Mouse (Mus musculus) spleen, embryonic (tissue): ENCODE measurements around the gene Asl.

ENCODE experiments used
- CTCF ChIA-PET: fragments of 350-600 bp; sonication (Branson Sonifier 250); formaldehyde crosslinking; loops from one replicate; lab custom pipeline; 2022; lab: Charles Lee

The Asl gene

GRCm38 (mm10) chr5:130029142-130029897, at the start of gene Asl, which contains the start of gene Crcp:
TSS of gene Asl (minus strand) at chr5:130029247.
TSS of gene Crcp (plus strand) at chr5:130029290.
- CTCF ChIA-PET = interaction anchor here (0.5 kb wide), 1 partner anchor 295 kb away, joined by 3 read pairs; no protein-coding TSS in a partner anchor

GRCm38 (mm10) chr5:130078834-130079156, 49.7 kb upstream of the Asl start:
- CTCF ChIA-PET = interaction anchor here (0.7 kb wide), 1 partner anchor 22 kb away, joined by 5 read pairs; no protein-coding TSS in a partner anchor

DNA sequence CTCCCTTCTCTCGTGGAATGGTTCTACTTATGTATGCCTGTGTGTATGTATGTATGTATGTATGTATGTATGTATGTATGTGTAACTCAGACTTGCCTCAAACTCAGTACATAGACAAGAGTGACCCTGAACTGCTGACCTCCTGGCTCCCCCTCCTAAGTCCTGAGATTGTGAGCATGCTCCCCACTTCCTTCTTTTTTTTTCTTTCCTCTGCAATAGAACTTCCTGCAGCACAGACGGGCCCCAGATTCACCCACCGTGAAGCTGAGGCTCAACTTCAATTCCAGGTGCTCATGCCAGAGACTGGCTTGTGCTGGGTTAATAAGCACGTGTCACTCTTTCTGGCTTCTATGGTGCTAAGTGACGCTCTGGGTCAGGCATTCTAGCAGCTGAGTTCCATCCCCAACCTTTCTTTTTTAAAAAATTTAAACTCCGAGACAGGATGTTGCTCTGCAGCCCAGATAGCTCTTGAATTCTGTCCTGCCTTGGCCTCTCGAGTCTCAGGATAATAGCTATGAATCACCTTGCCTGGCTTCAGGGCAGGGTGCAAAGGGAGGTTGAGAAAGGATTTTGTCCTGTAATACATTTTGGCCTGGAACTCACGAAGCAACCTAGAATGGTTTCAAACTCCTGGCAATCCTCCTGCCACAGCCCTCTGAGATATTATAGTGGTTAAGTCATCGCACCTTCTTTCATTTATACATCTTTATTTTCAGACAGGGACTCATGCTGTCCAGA, 49.2 kb upstream of the Asl start:
- CTCF ChIA-PET = interaction anchor here (0.5 to 0.7 kb wide), 2 partner anchors 22 to 220 kb away, joined by 3 to 5 read pairs; no protein-coding TSS in a partner anchor

- CTCF ChIA-PET = no interaction called here
These were observed 47.3 kb upstream of the Asl start for GRCm38 (mm10) chr5:130076396-130076795.

DNA sequence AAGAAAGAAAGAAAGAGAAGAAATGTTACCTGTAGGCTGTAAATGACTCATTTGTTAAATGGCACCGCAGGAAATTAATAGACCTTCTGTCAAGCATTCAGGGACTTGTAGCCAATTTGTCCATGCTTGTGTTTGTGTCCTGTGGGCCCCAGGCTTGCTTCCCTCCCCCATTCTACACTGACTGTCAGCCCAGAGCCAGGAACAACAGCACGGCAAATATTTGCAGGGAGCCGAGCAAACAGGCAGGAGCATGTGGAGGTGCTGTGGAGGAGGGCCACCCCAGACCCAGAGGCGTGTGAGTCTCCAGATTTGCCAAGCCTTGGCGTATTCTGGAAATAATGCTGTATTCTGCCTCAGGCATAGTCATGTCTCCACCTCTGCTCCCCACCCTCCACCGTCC, 45.4 kb upstream of the Asl start:
- CTCF ChIA-PET = no interaction called here

GRCm38 (mm10) chr5:130073026-130073425, 44.0 kb upstream of the Asl start, which contains the start of gene Tpst1:
TSS of gene Tpst1 (plus strand) at chr5:130073326.
- CTCF ChIA-PET = interaction anchor here (0.7 kb wide), 1 partner anchor 53 kb away, joined by 4 read pairs; no protein-coding TSS in a partner anchor

DNA sequence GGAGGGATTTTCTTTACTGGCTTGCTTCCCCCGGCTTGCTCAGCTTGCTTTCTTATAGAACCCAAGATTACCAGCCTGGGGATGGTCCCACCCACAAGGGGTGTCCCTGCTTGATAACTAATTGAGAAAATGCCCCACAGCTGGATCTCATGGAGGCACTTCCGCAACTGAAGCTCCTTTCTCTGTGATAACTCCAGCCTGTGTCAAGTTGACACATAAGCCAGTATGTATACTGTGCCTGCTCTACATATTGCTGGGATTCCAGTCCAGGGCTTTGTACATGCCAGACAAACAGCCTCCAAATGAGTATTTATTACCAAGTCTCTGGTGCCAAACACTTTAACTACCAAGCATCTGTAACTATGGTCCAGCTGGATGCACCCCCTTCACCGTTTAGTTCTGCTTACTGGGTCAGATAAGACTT, 38.8 kb upstream of the Asl start:
- CTCF ChIA-PET = no interaction called here

- CTCF ChIA-PET = interaction anchor here (1.1 kb wide), 1 partner anchor 16 kb away, joined by 3 read pairs; no protein-coding TSS in a partner anchor
These were observed 36.5 kb upstream of the Asl start for GRCm38 (mm10) chr5:130065579-130065978.

DNA sequence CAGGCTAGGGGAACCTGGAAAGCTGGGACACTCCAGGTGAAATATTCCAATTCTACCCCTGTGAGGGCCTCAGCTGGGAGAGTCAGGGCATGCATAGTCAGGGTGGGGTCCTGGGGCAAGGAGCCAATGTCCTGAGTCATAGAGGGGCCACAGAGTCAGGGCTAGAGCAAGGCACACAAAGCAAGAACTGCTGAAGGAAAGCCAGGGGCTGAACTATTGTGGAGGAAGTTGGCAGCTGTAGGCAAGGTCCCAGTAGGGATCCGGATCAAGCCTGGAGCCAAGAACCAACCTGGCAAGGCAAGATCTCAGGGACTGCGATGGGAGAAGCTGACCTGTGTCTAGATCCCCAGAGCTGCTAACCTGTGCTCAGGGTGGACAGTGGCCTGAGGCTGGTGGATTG, 34.7 kb upstream of the Asl start:
- CTCF ChIA-PET = interaction anchor here (1.0 kb wide), 1 partner anchor 9 kb away, joined by 3 read pairs; no protein-coding TSS in a partner anchor

GRCm38 (mm10) chr5:130062096-130062495, 33.0 kb upstream of the Asl start:
- CTCF ChIA-PET = no interaction called here

- CTCF ChIA-PET = no interaction called here
These were observed 31.2 kb upstream of the Asl start for GRCm38 (mm10) chr5:130060329-130060665.

DNA sequence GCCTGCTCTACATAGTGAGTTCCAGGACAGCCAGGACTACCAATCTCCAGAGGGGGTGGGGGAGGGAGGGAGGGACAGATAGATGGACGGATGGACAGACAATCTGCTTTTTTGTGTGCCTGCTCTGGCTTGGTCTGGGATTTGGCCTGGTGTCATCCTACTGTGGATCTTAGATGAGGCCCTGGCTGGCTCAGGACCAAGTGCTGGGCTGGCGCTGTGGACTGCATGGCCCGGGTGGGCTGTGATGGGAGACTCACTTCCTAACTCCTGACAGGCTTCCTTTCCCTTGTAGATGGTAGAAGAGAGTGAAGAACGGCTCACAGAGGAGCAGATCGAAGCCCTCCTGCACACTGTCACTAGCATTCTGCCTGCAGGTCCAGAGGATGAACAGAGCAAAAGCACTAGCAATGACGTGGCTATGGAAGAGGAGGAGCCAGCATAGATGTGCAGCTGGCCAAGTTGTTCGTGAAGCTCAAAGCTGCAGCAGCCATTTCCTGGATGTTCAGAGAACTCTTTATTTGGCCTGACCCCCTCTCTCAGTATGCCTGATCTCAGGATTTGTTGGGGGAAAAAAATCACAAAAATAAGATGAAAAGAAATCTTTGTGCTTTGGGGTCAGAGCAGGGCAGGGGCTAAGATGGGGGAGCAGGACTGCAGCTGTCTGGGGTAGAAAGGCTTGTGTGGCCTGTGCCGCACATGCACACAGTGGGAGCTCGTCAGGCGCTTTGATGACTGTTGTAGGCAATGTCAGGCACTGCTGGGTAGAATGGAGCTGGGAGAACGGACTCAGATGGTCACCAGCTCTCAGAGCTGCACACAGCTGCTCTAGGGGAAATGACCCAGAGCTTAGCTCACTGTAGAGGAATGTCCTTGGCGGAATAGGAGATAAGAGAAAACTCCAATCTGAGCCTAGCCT, 30.6 kb upstream of the Asl start:
- CTCF ChIA-PET = no interaction called here

GRCm38 (mm10) chr5:130056303-130056702, 27.3 kb upstream of the Asl start:
- CTCF ChIA-PET = interaction anchor here (0.6 to 1.9 kb wide), 3 partner anchors 11 to 84 kb away, joined by 3 to 5 read pairs (median 5); no protein-coding TSS in a partner anchor

DNA sequence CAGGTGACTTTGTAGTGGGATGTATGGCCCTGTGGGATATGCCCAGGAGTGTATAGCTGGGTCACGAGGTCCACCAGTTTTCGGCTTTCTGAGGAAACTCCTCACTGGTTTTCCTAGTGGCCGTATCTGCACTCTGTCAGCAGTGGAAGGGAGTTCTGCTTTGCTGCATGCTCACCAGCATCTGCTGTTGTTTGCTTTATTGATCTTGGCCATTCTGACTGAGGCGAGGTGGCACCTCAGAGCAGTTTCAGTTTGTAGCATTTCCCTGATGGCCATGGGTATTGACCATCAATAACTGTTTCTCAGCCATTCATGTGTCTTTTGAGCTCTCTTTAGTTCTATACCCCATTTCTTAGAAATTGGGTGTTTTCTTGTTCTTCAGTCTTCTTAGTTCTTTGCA, 26.6 kb upstream of the Asl start:
- CTCF ChIA-PET = interaction anchor here (1.2 to 1.9 kb wide), 2 partner anchors 11 to 23 kb away, joined by 5 read pairs; no protein-coding TSS in a partner anchor

DNA sequence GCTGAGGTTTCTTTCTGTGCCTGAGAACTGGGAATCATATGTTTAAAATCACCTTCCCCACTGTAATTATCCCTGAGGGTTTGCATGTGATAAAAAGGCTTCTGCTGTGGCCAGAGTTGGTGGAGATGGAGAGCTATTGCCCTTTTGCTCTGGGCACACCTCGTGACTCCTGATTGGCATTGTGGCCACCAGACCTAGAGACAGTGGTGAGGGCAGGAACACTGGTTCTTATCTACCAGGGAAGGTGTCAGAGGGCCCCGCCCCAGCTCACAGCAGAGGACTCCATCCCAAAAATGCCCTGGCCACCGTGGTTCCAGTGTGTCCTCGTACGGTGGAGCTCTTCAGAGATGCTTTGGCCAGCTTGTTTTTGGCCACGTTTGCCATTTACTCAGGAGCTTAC, 23.9 kb upstream of the Asl start:
- CTCF ChIA-PET = interaction anchor here (0.6 to 1.4 kb wide), 2 partner anchors 88 to 274 kb away, joined by 3 to 4 read pairs; no protein-coding TSS in a partner anchor

- CTCF ChIA-PET = interaction anchor here (0.6 to 1.4 kb wide), 3 partner anchors 23 to 274 kb away, joined by 3 to 4 read pairs (median 3); no protein-coding TSS in a partner anchor
These were observed 23.5 kb upstream of the Asl start for GRCm38 (mm10) chr5:130052510-130052909.

DNA sequence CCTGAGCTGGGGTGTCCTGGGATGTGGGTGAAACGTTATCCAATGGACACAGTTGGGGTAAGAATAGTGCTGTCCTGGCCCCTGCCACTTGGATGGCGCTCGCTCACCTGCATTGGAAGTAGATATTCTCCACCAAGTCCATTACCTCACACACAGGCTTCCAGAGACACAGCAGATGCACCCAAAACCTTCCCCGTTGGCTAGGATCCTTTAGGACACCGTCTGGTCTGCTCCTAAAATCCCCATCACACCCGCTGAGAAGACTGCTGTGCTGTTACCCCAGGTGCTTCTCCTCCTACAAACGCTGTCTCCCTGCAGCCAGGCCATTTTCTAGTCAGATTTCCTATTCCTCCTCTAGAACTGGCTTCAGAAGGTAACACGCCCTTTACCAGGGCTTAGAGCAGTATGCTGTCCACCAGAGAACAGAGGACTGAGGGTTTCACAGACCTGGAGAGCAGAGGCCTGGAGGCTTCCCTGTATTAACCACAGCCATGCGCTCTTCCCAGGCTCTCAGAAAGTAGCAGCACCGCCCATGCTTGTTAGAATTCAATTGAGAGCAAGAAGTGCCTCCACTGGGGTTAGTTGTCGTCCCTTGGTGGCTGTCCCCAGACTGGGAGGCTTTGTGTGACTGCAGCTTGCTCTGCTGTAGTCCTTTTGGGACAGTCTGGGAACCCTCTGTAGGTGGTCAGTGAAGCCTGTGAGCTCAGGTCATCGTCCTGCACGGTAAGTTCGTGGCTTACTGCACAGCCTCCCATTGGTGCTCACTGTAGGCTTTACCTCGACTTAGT, 22.2 kb upstream of the Asl start:
- CTCF ChIA-PET = interaction anchor here (0.6 kb wide), 1 partner anchor 439 kb away, joined by 7 read pairs; no protein-coding TSS in a partner anchor

DNA sequence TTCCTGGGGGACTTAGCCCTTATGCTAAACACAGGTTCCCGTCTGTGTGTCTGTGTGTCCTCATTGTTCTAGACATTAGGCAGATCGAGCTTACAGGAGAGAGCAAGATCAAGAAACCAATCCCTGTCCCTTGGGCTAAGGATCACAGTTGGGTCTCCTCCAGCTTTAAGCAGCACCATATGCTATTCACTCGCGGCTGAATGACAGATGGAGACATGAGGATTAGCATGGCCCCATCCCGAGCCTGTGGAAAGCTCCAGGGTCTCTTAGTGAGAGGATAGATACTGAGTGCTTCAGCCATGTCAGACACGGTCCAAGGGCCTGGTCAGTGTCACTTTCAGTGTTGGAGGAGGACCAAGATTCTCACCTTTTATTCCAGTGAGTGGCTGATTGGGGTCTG, 21.4 kb upstream of the Asl start:
- CTCF ChIA-PET = interaction anchor here (0.6 to 1.0 kb wide), 2 partner anchors 15 to 438 kb away, joined by 3 to 7 read pairs; no protein-coding TSS in a partner anchor

DNA sequence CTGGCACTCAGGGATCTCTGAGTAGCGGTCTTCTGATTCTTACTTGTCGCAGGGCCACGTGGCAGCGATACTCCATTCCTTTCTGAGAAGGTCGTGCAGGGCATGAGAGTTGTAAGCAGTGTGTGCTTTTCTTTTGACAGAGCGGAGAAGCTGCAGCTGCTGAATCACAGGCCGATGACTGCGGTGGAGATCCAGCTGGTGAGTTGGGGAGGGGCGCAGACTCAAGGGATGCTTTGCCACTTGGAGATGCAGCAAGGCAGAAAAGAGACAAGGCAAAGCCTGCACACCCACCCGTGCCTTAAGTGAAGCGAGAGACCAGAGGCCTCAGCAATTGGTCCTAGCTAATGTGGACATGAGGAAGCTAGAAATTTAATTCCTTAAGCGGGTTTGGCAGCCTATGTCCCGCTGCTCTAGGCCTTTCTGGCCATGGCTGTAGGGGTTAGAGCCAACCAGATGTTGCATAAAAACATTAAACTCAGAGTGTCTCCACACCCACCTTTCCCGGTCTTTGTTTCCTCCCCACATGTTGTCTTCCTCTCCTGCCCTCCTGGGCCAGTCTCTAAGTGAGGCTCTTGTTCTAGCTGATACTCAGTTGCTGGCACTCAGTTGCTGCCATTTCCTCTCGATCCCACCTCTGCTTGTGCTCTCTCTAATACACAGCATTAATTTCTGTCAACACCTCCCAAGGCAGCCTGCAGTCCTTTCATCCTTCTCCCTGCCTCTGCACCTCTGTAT, 19.9 kb upstream of the Asl start:
- CTCF ChIA-PET = interaction anchor here (0.7 kb wide), 1 partner anchor 18 kb away, joined by 3 read pairs; no protein-coding TSS in a partner anchor
